ENCODE assay signal across 10 mouse cellular contexts in genomic region chr8:118376791-118377190, GRCm38 (mm10).
DNase-seq lines count a peak whose midpoint lies in the region; ATAC-seq lines count a peak whose summit lies in the region.
"Had no signal": no experiment of that assay in that cellular context is flagged by ENCODE, and none has a peak within 500 bp of the region (broad histone marks: within the 10 kb centered on the region; RNA-seq: fewer than 3 reads in every experiment).

No protein-coding gene starts in this region.

- peaks cover 41% of the 10 kb centered on the region for H3K4me1 ChIP-seq in hindbrain, embryonic 13.5 days (replicated peaks)
- H3K4me1 ChIP-seq in hindbrain, embryonic 12.5 days, result peaks cover 28% of the 10 kb centered on the region
- H3K4me1 ChIP-seq in heart, embryonic 13.5 days, result peaks cover 67% of the 10 kb centered on the region
- H3K4me1 ChIP-seq in kidney, embryonic 16.5 days (ENCODE audit: insufficient read depth, low read length), result no peaks in the 10 kb centered on the region
- no peaks in the 10 kb centered on the region for H3K4me1 ChIP-seq in intestine, embryonic 15.5 days (replicated peaks)
- H3K4me1 ChIP-seq: liver, embryonic 12.5 days had no signal

- no peaks in the 10 kb centered on the region for H3K36me3 ChIP-seq in hindbrain, embryonic 13.5 days
- H3K36me3 ChIP-seq in hindbrain, embryonic 12.5 days, result no peaks in the 10 kb centered on the region
- no peaks in the 10 kb centered on the region for H3K36me3 ChIP-seq in heart, embryonic 13.5 days
- no peaks in the 10 kb centered on the region for H3K36me3 ChIP-seq in kidney, embryonic 16.5 days (ENCODE audit: insufficient read depth, low read length)
- no peaks in the 10 kb centered on the region for H3K36me3 ChIP-seq in intestine, embryonic 15.5 days
- H3K36me3 ChIP-seq: liver, embryonic 12.5 days had no signal

- 47% methylated on average over 3 of the region's 3 CpGs for WGBS in hindbrain, embryonic 13.5 days
- WGBS in hindbrain, embryonic 12.5 days, result 58% methylated on average over 3 of the region's 3 CpGs
- 25% methylated on average over 3 of the region's 3 CpGs for WGBS in heart, embryonic 13.5 days
- WGBS in kidney, embryonic 16.5 days, result 62% methylated on average over 3 of the region's 3 CpGs
- 33% methylated on average over 3 of the region's 3 CpGs for WGBS in intestine, embryonic 15.5 days

- peak; percentile 6 for DNase-seq in 3134 (ENCODE audit: extremely low read depth, insufficient read length, low spot score)
- DNase-seq in Muller cell, postnatal 12 days (ENCODE audit: inconsistent ontology term), result peak; percentile 60
- DNase-seq in urinary bladder, adult 2 months (ENCODE audit: low spot score), result no peak
- DNase-seq: kidney, postnatal 36 days had no signal

- H3K9ac ChIP-seq in hindbrain, embryonic 13.5 days, result no peak overlapping the region
- no peak overlapping the region for H3K9ac ChIP-seq in hindbrain, embryonic 12.5 days
- H3K9ac ChIP-seq in heart, embryonic 13.5 days, result no peak overlapping the region
- no peak overlapping the region for H3K9ac ChIP-seq in kidney, embryonic 16.5 days (replicated peaks; ENCODE audit: low read length)
- no peak overlapping the region for H3K9ac ChIP-seq in intestine, embryonic 15.5 days
- H3K9ac ChIP-seq: liver, embryonic 12.5 days had no signal

- no peak overlapping the region for H3K27ac ChIP-seq in hindbrain, embryonic 13.5 days
- no peak overlapping the region for H3K27ac ChIP-seq in hindbrain, embryonic 12.5 days
- H3K27ac ChIP-seq in heart, embryonic 13.5 days (replicated peaks), result peak overlapping the region; percentile 59; the same call in 1 of the 2 replicates
- no peak overlapping the region for H3K27ac ChIP-seq in kidney, embryonic 16.5 days (ENCODE audit: low read length)
- H3K27ac ChIP-seq in intestine, embryonic 15.5 days, result no peak overlapping the region
- H3K27ac ChIP-seq: liver, embryonic 12.5 days had no signal

- 0 out of 2 replicates have a peak, but pooled peaks have one; percentile 25 for ATAC-seq in hindbrain, embryonic 13.5 days (ENCODE audit: low FRiP score)
- no peak for ATAC-seq in hindbrain, embryonic 12.5 days (ENCODE audit: low FRiP score)
- no peak for ATAC-seq in heart, embryonic 13.5 days (ENCODE audit: extremely low read depth, insufficient number of reproducible peaks, low FRiP score, low TSS enrichment)
- no peak for ATAC-seq in kidney, embryonic 16.5 days (ENCODE audit: low FRiP score, low TSS enrichment)
- no peak for ATAC-seq in intestine, embryonic 15.5 days
- ATAC-seq: liver, embryonic 12.5 days had no signal

- no peaks in the 10 kb centered on the region for H3K27me3 ChIP-seq in hindbrain, embryonic 13.5 days
- H3K27me3 ChIP-seq in hindbrain, embryonic 12.5 days, result no peaks in the 10 kb centered on the region
- no peaks in the 10 kb centered on the region for H3K27me3 ChIP-seq in heart, embryonic 13.5 days (replicated peaks)
- no peaks in the 10 kb centered on the region for H3K27me3 ChIP-seq in kidney, embryonic 16.5 days (ENCODE audit: insufficient read depth, low read length)
- H3K27me3 ChIP-seq in intestine, embryonic 15.5 days (replicated peaks), result no peaks in the 10 kb centered on the region
- H3K27me3 ChIP-seq: liver, embryonic 12.5 days had no signal

- H3K4me3 ChIP-seq in hindbrain, embryonic 13.5 days, result no peak overlapping the region
- H3K4me3 ChIP-seq in hindbrain, embryonic 12.5 days, result no peak overlapping the region
- H3K4me3 ChIP-seq in heart, embryonic 13.5 days, result no peak overlapping the region
- H3K4me3 ChIP-seq in kidney, embryonic 16.5 days (ENCODE audit: low read length), result no peak overlapping the region
- H3K4me3 ChIP-seq in intestine, embryonic 15.5 days (replicated peaks), result no peak overlapping the region
- H3K4me3 ChIP-seq: liver, embryonic 12.5 days had no signal

- no peak overlapping the region for H3K4me2 ChIP-seq in hindbrain, embryonic 13.5 days
- no peak overlapping the region for H3K4me2 ChIP-seq in hindbrain, embryonic 12.5 days (replicated peaks)
- no peak overlapping the region for H3K4me2 ChIP-seq in heart, embryonic 13.5 days
- no peak overlapping the region for H3K4me2 ChIP-seq in kidney, embryonic 16.5 days (replicated peaks; ENCODE audit: low read depth, low read length)
- no peak overlapping the region for H3K4me2 ChIP-seq in intestine, embryonic 15.5 days (replicated peaks)
- H3K4me2 ChIP-seq: liver, embryonic 12.5 days had no signal

- no peaks in the 10 kb centered on the region for H3K9me3 ChIP-seq in hindbrain, embryonic 13.5 days
- H3K9me3 ChIP-seq in hindbrain, embryonic 12.5 days (replicated peaks), result no peaks in the 10 kb centered on the region
- H3K9me3 ChIP-seq in heart, embryonic 13.5 days, result no peaks in the 10 kb centered on the region
- no peaks in the 10 kb centered on the region for H3K9me3 ChIP-seq in kidney, embryonic 16.5 days (ENCODE audit: low read length)
- no peaks in the 10 kb centered on the region for H3K9me3 ChIP-seq in intestine, embryonic 15.5 days
- H3K9me3 ChIP-seq: liver, embryonic 12.5 days had no signal
